Mouse (Mus musculus) v-Abl transformed pro-B cells (cell line): ENCODE measurements around the gene Maats1.

Source experiments
- in situ Hi-C, 2 experiments: fragments of 400-800 bp; cut with MboI; formaldehyde crosslinking; loops; one replicate each; pipeline ENCODE4 v1.15.1; 2025; ENCODE audit not compliant: unreplicated experiment in 2 of 2

Maats1 gene

GRCm38 (mm10) chr16:38254001-38254400, 87.9 kb downstream of the Maats1 start:
- in situ Hi-C loops: no loop called here

- in situ Hi-C loops: no loop called here
These were observed 91.5 kb downstream of the Maats1 start for GRCm38 (mm10) chr16:38250467-38250866.

- in situ Hi-C loops: no loop called here
These were observed 93.5 kb downstream of the Maats1 start for GRCm38 (mm10) chr16:38248331-38248961.
